Mouse (Mus musculus) ovary, adult 2 months (tissue): ENCODE measurements around the gene Rev1. TPM values are rescaled to one million over a fixed set of nuclear protein-coding genes. Genes with fewer than 3 reads are reported as not detected.

ENCODE experiments used
- polyA plus RNA-seq: library from polyadenylated mRNA; depleted of rRNA; stranded (reverse); fragments of >200 nt; gene quantifications from 2 replicates; pipeline ENCODE4 v1.2.3, GENCODE M21; 2012; rRNA removed

Rev1 gene
- 7.6 and 8.7 TPM in 2 replicates for polyA plus RNA-seq

DNA sequence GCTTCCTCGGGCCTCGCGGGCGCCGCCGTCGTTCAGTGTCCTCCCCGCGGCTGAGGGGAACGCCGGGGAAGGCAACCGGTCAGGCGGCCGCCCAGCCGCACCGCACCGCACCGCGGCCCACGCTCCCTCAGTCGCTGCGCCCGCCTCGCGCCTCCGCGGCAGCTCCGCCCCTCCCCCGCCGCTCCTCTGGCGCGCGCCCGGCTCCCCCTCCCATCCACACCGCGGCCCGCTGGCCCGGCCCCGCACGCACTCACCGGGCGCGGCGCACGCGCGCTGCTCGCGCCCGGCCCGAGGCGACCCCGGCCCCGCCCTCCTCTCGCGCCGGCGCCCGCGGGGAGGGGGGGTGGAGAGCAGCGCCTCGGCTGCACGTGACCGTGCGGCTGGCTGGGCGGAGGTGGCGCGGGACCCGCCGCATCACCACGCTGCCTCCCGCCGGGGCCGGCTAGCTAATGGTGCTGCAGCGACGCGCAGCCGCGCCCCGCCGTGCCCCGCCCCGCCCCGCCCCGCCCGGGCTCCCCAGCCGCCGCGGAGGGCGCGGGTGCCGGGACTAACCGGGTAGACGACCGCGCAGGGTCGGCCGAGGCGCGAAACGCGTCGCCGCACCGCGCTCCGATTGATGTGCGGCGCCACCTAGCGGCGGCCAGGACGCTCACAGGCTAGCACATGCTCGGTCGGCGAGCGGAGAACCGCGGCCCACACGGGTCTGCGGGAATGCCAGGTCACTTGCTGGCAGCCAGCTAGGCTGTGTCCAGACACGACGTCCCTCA lies at the start of gene Rev1:
Gene Rev1, minus strand, starts transcription at position 301 of the 767 bp plus-strand sequence.

Other genes starting within 250 kb of the Rev1 start
- gene Mitd1, start 239.4 kb downstream of the Rev1 start, polyA plus RNA-seq: 3.6 and 3.8 TPM in 2 replicates
- gene Mrpl30, start 239.3 kb downstream of the Rev1 start, polyA plus RNA-seq: 28.5 and 29.7 TPM in 2 replicates
- 0.05 TPM in 1 of 2 replicates, not detected in the other for gene Lyg2, start 213.3 kb downstream of the Rev1 start, polyA plus RNA-seq
- 0.25 TPM in 1 of 2 replicates, not detected in the other for gene Lyg1, start 172.0 kb downstream of the Rev1 start, polyA plus RNA-seq
- gene Txndc9, start 131.9 kb downstream of the Rev1 start, polyA plus RNA-seq: 4.3 and 5.3 TPM in 2 replicates
- 4.0 and 4.4 TPM in 2 replicates for gene Eif5b, start 131.8 kb downstream of the Rev1 start, polyA plus RNA-seq